Mouse (Mus musculus) embryonic facial prominence, embryonic 11.5 days (tissue): ENCODE measurements around the gene Rnpepl1. TPM values are rescaled to one million over a fixed set of nuclear protein-coding genes. Genes with fewer than 3 reads are reported as not detected.
"Not testable (repeated sequence)": the region's sequence is repeated elsewhere in the genome, so short reads cannot be mapped to it uniquely, and the experiment has no call there.

Experiments used
- ATAC-seq: fragments of 200-750 bp; cut with Nextera tagmentation; replicated peaks from 2 replicates; pipeline ENCODE4 v1.8.0; 2017; ENCODE audit warnings: low read depth; ENCODE audit not compliant: insufficient number of reproducible peaks, low FRiP score, low TSS enrichment
- DNase-seq: peaks from one replicate; pipeline ENCODE4 v3.0.0-alpha.2; 2015; ENCODE audit warnings: low spot score
- H3K27ac ChIP-seq: fragments of 300-500 bp; sonication (generic); replicated peaks from 2 replicates; pipeline ENCODE4 v1.5.1; 2014; ENCODE audit warnings: mild to moderate bottlenecking, low read depth, low read length, control low read depth
- H3K27me3 ChIP-seq: fragments of 300-500 bp; sonication (generic); 2 replicates; pipeline ENCODE4 v1.6.1; 2014; ENCODE audit warnings: mild to moderate bottlenecking, low read length, moderate library complexity, mixed read lengths; ENCODE audit not compliant: control insufficient read depth, insufficient read depth
- H3K36me3 ChIP-seq: fragments of 300-500 bp; sonication (generic); replicated peaks from 2 replicates; pipeline ENCODE4 v1.6.1; 2014; ENCODE audit warnings: low read depth, mild to moderate bottlenecking, low read length, moderate library complexity, mixed read lengths; ENCODE audit not compliant: control insufficient read depth, insufficient read depth
- H3K4me1 ChIP-seq: fragments of 300-500 bp; sonication (generic); 2 replicates; pipeline ENCODE4 v1.6.1; 2014; ENCODE audit warnings: low read length, mixed read lengths; ENCODE audit not compliant: control insufficient read depth, insufficient read depth
- H3K4me2 ChIP-seq: fragments of 300-500 bp; sonication (generic); 2 replicates; pipeline ENCODE4 v1.6.1; 2014; ENCODE audit warnings: low read depth, mild to moderate bottlenecking, control low read depth, low read length, moderate library complexity
- H3K4me3 ChIP-seq: fragments of 300-500 bp; sonication (generic); 2 replicates; pipeline ENCODE4 v1.5.1; 2014; ENCODE audit warnings: low read depth, low read length, control low read depth
- H3K9ac ChIP-seq: fragments of 300-500 bp; sonication (generic); replicated peaks from 2 replicates; pipeline ENCODE4 v1.6.1; 2014; ENCODE audit warnings: mild to moderate bottlenecking, control low read depth, low read length
- H3K9me3 ChIP-seq: fragments of 300-500 bp; sonication (generic); replicated peaks from 2 replicates; pipeline ENCODE4 v1.6.1; 2016; ENCODE audit warnings: mild to moderate bottlenecking, low read length, inconsistent platforms, mixed read lengths; ENCODE audit not compliant: control insufficient read depth
- WGBS: fragments of 180-500 bp; shearing (Covaris S2); extraction: QIAGEN DNeasy Blood & Tissue Kit; methylation state at CpG from one replicate; pipeline ENCODE4 v1.1.7; 2014; 5-methylcytosine and 5-hydroxymethylcytosine counted together
- polyA plus RNA-seq: library from polyadenylated mRNA; unstranded; fragments of >200 nt; fragmentation: Nextera tagmentation; extraction: Ambion mirVana; gene quantifications from 2 replicates; pipeline ENCODE4 v1.2.1, GENCODE M21; 2014

The Rnpepl1 gene
- polyA plus RNA-seq, 1 experiment from 2014 or later: 13.3 TPM

DNA sequence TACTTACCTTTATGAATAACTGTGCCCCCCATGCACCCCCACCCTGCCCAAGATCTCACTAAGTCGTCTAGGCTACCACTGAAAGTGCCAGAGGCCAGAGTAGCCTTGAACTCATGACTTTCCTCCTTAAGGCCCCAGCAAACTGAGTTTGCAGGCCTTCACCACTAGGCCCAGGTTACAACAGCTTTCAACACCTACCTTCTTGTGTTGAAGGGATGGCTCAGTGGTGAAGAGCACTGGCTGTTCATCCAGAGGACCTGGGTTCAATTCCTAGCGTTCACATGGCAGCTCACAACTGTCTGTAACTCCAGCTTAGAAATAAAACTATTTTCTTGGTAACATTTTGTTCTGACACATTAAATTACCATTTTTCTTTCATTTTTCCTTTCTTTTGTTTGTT is 43.1 kb downstream of the Rnpepl1 start:
- H3K36me3 ChIP-seq: no peaks in the 10 kb centered on the region; the same call in 1 of the 2 replicates
- WGBS: 63% methylated on average over 2 of the region's 2 CpGs
- H3K27ac ChIP-seq: no peak overlapping the region
- H3K9me3 ChIP-seq: no peaks in the 10 kb centered on the region
- H3K4me3 ChIP-seq: no peak overlapping the region
- no peak overlapping the region for H3K4me2 ChIP-seq
- ATAC-seq (no peak), DNase-seq (no peak)
- no peaks in the 10 kb centered on the region for H3K27me3 ChIP-seq
- no peaks in the 10 kb centered on the region for H3K4me1 ChIP-seq
- H3K9ac ChIP-seq: no peak overlapping the region

DNA sequence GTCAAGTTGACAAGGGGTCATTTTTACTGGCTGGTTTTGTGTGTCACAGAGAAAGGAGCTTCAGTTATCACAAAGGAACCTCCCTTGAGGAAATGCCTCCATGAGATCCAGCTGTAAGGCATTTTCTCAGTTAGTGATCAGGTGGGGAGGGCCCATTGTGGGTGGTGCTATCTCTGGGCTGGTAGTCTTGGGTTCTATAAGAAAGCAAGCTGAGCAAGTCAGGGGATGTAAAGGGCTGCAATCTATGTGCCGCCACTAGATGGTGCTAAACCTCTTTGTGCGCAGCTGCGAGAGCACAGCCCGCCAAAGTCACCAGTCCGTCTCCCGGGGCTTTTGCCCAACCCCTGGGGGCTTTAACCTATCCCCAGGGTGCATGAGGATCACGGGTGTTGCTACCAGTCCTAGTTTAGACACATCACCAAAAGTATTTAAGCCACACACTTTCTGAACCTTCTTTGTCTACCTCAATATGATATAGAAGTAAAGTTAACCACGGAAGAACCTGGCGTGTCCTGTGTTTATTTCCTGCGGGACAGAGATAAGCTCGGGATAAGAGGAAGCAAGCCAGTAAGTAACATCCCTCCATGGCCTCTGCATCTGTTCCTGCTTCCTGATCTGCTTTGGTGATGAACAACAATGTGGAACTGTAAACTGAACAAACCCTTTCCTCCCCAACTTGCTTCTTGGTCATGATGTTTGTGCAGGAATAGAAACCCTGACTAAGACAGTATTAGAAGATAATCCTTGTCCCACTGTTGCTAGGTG is 46.2 kb downstream of the Rnpepl1 start:
- WGBS: 12% methylated on average over 11 of the region's 11 CpGs
- DNase-seq: not testable (repeated sequence)

DNA sequence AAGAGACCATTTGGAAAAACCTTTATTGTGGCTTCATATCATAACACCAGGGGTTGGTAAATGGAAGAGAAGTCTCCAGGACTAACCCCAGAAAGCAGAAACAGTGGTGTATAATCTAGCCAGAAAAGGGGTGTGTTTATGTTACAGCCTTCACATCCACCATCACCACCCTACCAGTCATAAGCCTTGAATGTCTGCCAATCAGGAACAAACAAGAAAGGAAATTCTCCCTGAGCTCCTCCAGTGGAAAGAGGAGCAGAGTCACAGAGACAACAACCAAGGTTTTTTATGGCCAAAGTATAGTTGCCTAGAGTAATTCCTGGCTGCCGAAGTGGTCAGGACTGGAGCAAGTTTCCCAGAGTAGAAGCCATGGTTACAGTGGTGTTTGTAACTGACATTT is 48.4 kb downstream of the Rnpepl1 start:
- Histone ChIP-seq H3K27me3 (no peaks in the 10 kb centered on the region), H3K27ac (no peak overlapping the region), H3K36me3 (no peaks in the 10 kb centered on the region), H3K4me1 (no peaks in the 10 kb centered on the region), H3K4me3 (no peak overlapping the region), H3K9me3 (no peaks in the 10 kb centered on the region), H3K9ac (no peak overlapping the region), H3K4me2 (no peak overlapping the region)
- no peak for DNase-seq
- WGBS: 90% methylated on average over 1 of the region's 1 CpGs
- no peak for ATAC-seq

More for the DNA sequence above, 46.2 kb downstream of the Rnpepl1 start:
- H3K9me3 ChIP-seq, ATAC-seq, H3K4me2 ChIP-seq, H3K27ac ChIP-seq, H3K27me3 ChIP-seq, H3K9ac ChIP-seq, H3K4me3 ChIP-seq, H3K4me1 ChIP-seq, H3K36me3 ChIP-seq: not testable (repeated sequence)

DNA sequence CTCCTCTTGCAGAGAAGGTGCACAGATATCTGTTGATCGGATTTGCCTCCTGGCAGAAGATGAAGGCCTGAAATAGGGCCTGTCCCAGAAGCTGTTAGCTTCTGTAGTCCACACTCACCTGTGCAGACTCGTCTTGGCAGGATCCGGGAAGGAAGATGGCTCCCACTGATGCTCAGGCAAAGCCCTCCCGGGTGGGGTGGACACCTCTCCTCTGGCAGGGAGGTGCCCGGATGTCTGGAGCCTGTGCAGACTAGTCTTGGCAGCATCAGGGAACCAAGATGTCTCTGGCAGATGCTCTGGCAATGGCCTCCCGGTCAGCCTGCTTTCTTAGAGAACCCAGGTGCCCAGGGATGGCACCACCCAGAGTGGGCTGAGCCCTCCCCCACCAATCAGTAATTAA is 60.2 kb downstream of the Rnpepl1 start:
- 86% methylated on average over 6 of the region's 6 CpGs for WGBS
- H3K27me3 ChIP-seq, H3K27ac ChIP-seq, H3K4me3 ChIP-seq, H3K4me2 ChIP-seq, H3K4me1 ChIP-seq, DNase-seq, H3K9me3 ChIP-seq, H3K36me3 ChIP-seq, H3K9ac ChIP-seq, ATAC-seq: not testable (repeated sequence)

DNA sequence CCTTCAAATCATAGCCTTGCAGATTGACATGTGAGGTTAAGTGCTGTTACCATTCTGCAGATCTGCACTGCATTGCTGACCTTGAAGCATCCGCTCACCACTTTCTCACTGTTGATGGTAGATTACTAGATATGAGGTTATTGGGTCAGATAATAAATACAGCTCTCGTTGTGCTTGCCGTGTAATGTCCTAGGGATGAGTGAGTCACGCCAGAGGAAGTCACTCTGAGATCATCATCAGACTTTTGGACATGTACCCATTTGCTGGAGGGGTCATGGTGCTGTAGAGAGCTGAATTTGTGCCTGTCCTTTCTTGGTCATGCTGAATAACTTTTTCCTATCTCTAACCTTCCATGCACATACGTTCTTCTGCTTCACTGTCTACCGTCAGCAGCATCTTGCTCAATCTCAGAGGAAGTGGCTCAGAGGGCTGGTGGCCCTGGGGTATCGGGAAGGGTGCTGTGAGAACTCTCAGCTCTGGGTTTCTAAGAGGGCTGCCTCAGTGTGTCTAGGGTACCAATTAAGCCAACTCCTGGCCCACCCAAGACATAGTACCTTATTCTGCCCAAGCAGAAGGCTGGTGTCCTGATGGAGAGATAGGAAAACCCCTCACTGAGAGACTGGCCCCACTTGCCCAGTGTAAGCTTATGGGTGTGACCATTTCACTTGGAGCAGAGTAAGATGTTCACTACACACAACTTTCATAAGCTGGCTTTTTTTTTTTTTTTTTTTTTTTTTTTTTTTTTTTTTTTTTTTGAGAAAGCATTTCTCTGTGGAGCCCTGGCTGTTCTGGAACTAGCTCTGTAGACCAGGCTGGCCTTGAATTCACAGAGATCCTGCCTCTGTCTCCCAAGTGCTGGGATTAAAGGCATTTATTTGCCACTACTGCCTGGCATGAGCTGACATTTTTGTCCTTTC is 61.6 kb downstream of the Rnpepl1 start:
- no peaks in the 10 kb centered on the region for H3K9me3 ChIP-seq
- no peak overlapping the region for H3K4me3 ChIP-seq
- 88% methylated on average over 7 of the region's 7 CpGs for whole genome bisulfite sequencing
- DNase-seq (no peak), ATAC-seq (no peak)
- no peaks in the 10 kb centered on the region for H3K36me3 ChIP-seq
- no peak overlapping the region for H3K4me2 ChIP-seq
- H3K27me3 ChIP-seq: no peaks in the 10 kb centered on the region
- H3K9ac ChIP-seq: no peak overlapping the region
- no peak overlapping the region for H3K27ac ChIP-seq
- no peaks in the 10 kb centered on the region for H3K4me1 ChIP-seq

DNA sequence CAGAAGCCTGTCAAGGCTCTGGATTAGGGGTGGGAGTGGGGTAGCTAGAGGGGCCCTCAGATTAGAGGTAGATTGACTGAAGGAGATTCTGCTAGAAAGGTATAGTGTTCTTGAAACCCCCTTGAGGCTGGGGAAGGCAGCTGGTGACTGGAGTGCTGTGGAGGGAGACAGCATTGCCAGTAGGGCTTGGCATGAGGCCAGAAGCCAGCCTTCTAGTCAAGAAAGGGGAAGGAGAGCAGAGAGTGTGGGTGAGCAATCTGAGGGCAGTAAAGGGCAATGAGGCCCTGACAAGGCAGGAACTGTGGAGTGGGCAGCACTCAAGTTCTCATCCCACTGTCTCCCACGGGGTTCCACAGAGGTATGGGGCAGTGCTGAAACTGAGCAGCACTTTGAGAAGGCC is 62.3 kb downstream of the Rnpepl1 start:
- Histone ChIP-seq H3K36me3 (no peaks in the 10 kb centered on the region), H3K9ac (no peak overlapping the region), H3K27me3 (no peaks in the 10 kb centered on the region), H3K9me3 (no peaks in the 10 kb centered on the region), H3K27ac (no peak overlapping the region), H3K4me2 (no peak overlapping the region), H3K4me1 (no peaks in the 10 kb centered on the region), H3K4me3 (no peak overlapping the region)
- no peak for ATAC-seq
- 69% methylated on average over 1 of the region's 1 CpGs for WGBS
- no peak for DNase-seq

Other genes with a start within 250 kb of the Rnpepl1 start
- gene Gpc1, start 79.1 kb upstream of the Rnpepl1 start, polyA plus RNA-seq: 37.7 and 41.9 TPM in 2 replicates
- 0.67 and 0.93 TPM in 2 replicates for gene Ankmy1, start 7.9 kb upstream of the Rnpepl1 start, polyA plus RNA-seq
- gene Dusp28, start 3.8 kb upstream of the Rnpepl1 start, polyA plus RNA-seq: 7.2 and 10.3 TPM in 2 replicates
- gene Capn10, start 23.6 kb downstream of the Rnpepl1 start, polyA plus RNA-seq: 25.4 and 32.4 TPM in 2 replicates
- 0.21 and 0.25 TPM in 2 replicates for gene Gpr35, start 40.1 kb downstream of the Rnpepl1 start, polyA plus RNA-seq
- not detected in 2 replicates for gene Aqp12, start 95.6 kb downstream of the Rnpepl1 start, polyA plus RNA-seq
- 19.9 and 26.0 TPM in 2 replicates for gene Kif1a, start 191.2 kb downstream of the Rnpepl1 start, polyA plus RNA-seq
- gene Agxt, start 224.5 kb downstream of the Rnpepl1 start, polyA plus RNA-seq: not detected in 2 replicates